Mouse (Mus musculus) yolk sac, embryonic 10.5 days (tissue): ENCODE measurements around the gene Dok4.

Source experiments
- DNase-seq: peaks from one replicate; pipeline ENCODE4 v3.0.0-alpha.2; 2017; ENCODE audit warnings: low spot score

Gene Dok4

GRCm38 (mm10) chr8:94876197-94876730 is at the start of gene Dok4:
TSS of gene Dok4 (minus strand) at chr8:94876330.
- DNase-seq = peak; percentile 93

DNA sequence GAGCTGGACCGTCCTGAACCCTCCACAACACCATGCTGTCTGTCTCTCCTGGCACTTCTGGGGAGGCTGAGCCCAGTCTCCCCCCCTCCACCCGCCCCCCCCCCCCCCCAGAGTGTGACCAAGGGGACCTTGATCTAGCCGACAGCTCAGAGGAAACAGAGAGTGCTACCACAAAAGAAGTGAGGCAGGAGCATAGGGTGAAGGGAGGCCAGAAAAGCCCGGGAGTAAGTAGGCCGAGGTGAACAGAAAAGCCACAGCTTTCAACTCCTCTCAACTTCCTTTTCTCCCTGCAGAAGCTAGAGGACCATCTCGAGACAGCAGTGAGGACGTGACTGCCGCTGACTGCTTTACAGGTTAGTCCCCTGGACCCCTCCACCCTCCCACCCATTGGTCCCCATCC is 47.3 kb upstream of the Dok4 start, which contains the start of gene Adgrg5:
Adgrg5 (plus strand) TSS at position 290 of the 400 bp plus-strand sequence.
- no peak for DNase-seq

DNA sequence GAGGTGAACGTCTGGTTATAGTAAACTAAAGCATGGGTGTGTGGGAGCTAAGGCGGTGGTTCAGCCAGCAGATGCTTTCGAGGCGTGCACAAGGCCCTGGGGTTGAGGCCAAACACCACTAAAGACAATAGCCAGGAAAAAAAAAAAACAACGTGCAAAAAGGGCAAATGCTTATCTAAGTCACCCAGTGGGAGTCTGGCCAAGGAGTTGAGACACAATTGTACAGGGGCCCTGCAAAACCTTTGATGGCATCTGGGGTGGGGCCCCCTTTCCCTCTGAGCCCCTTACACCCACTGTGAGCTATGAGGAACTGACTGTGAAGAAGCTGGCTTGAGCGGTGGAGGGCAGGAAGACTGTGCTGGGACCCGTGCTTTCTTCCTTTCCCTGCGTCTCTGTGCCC is 46.5 kb upstream of the Dok4 start:
- DNase-seq = peak; percentile 36

DNA sequence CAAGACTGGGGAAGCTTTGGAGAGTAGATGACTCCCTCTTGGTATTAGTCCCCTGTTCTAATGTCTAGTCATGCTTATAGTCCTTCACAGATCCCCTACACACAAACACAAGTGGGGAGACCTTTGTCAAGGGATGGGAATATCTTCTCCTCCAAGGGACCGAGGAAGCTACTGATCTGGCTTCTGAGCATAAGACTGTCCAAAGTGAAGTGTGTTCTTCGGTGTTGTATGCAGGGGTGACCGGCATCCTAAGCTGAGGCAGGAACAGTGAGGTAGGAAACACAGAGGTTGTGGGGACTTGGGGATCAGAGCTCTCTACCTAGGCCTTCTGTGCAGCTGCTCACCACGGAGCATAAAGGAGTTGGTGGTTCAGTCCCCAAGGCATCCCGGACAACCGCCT is 46.0 kb upstream of the Dok4 start:
- no peak for DNase-seq

DNA sequence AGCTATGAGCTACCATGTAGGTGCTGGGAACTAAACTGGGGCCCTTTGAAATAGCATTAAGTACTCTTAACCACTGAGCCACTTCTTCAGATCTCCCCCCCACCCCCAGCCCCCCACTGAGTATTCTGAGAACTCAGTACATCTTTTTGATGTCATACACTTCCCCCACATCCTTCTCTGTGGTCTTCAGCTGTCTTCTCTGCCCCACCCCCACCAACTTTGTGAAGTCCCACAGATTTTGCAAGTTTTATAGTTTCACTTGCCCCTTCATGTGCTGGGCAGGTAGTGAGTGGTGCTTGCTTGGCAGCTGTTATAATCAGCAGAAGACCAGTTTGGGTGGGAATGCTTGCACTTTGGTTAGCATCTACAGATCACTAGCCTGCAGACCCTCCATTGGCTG is 43.1 kb upstream of the Dok4 start:
- DNase-seq = no peak

DNA sequence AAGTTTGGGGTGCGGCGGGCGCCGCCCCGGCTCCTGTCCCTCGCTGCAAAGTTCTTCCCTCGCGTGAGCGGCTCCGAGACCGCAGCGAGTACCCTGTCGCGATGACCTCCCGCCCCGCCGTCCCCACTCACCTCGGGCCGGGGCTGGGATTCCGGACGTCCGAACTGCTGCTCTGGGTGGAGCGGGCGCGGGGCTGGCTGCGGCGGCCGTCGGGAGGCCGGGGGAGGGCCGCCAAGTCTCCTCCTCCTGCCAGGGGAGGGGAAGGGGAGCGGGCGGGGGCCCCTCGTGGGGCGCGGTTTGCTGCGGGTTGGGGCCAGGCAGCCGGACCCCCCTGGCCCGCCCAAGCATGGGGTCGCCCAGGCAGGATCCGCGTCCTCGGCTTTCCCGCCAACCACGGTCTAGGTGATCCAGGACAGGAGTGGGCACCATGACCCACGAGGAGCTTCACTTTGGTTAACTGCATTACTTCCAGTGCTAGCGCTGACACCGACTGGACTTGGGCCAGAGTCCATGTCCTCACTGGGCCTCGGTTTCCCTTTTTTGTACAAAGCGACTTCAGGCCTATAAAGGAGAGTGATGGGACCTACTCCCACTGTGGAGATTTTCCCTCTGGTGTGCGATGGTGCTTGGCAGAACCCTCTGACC is 41.8 kb upstream of the Dok4 start, which contains the start of gene Ccdc102a:
Ccdc102a (minus strand) TSS at position 248 of the 645 bp plus-strand sequence.
- DNase-seq = peak; percentile 78

- peak; percentile 95 for DNase-seq
These were observed 41.2 kb upstream of the Dok4 start for GRCm38 (mm10) chr8:94917352-94917751.

- DNase-seq = no peak
These were observed 40.8 kb upstream of the Dok4 start for GRCm38 (mm10) chr8:94916960-94917324.

DNA sequence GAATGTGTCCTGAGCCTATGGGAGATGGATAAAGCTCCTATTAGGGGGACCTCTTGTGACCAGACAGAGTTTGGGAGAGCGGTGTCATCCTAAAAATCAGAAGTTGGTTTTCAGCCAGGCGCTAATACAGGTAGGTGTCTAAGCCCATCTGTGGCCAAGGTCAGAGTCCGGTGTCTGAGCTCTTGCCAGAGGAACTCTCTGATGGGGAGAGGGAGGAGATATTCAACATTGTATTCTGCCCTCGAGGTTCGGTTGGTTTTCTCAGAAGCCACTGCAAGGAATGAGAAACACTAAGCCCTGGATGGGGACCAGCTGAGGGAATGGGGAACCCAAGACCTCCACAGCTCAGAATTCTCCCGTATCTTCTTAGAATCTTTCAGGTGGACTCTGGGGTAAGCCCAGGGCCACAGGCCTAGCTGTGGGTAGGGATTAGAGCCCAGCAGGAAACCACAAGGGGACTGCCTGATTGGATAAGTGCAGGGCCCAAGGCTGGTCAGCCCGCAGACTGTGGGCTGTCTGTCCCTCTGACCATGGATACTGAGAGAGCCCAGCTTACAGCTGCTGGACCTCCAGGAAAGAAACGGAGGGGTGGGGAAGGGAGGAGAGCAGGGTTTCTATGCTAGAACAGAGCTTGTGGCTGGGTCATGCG is 40.3 kb upstream of the Dok4 start:
- DNase-seq = no peak

GRCm38 (mm10) chr8:94914701-94915101 is 38.6 kb upstream of the Dok4 start:
- peak; percentile 50 for DNase-seq

DNA sequence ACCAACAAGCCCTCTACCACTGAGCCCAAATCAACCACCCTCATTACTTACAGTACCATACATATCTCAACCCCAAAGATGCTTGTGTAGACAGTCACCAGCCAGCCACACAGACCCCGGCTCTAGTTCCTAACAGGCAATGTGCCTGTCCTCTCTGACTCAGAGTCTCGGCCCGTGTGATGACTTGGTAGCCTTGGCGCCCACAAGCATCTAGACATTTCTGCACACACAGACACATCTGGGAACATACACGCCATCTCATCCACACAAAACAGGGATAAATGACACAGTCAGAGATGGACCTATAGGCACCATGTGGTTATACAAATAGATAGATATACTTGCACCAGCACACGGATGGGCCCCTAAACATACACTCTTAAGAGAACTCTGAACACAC is 38.1 kb upstream of the Dok4 start:
- no peak for DNase-seq

GRCm38 (mm10) chr8:94913061-94913660 is 37.0 kb upstream of the Dok4 start:
- DNase-seq = peak; percentile 51

DNA sequence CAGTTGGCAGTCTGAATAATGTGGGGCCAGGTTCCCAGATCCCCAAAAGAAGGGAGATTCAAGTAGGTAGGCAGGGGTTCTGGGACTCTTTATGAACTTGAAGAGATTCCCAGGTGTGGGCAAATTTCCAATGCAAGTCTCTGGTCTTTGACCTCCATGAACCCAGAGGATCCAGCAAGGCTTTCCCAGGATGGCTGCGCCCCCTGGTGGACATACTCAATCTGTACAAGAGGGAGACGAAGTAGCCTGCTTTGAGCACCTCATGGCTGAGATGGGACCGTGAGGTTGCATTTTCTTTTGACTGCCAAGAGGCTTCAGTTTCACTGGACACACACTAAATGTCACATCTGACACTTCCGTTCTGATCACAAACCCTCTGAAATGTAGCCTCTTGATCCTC is 32.7 kb upstream of the Dok4 start:
- DNase-seq = peak; percentile 80

DNA sequence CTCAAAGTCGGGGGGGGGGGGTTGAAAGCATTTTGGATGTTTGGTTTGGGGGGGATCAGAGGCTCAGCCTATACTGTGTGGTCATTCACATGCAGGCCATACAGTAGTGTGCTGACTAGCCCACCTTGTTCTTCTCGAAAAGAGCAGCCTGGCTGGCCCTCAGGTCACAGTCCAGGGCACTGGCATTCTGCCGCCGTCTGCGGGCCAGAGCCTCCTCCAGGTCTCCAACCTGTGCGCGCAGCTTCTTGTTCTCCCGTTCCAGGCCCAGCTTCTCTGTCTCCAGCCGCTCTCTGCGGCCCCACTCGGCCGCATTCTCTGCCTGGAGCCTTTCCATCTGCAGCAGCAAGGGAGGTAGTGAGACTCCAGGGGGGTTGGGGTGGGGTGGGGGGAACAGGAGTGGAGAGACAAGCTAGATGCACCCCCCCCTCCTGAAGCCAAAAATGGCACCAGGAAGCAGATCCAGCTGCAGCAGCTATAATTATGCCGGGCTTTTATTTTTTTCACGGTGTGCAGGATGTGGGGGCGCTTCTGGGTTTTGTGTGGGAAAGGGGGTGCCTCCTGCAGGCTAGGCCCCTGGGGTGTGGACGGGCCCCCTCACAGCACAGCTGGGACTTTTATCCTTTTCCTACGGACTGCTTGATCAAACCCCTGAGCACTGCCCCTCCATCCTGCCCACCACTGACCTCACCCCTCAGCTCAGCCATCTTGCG is 31.6 kb upstream of the Dok4 start:
- no peak for DNase-seq

DNA sequence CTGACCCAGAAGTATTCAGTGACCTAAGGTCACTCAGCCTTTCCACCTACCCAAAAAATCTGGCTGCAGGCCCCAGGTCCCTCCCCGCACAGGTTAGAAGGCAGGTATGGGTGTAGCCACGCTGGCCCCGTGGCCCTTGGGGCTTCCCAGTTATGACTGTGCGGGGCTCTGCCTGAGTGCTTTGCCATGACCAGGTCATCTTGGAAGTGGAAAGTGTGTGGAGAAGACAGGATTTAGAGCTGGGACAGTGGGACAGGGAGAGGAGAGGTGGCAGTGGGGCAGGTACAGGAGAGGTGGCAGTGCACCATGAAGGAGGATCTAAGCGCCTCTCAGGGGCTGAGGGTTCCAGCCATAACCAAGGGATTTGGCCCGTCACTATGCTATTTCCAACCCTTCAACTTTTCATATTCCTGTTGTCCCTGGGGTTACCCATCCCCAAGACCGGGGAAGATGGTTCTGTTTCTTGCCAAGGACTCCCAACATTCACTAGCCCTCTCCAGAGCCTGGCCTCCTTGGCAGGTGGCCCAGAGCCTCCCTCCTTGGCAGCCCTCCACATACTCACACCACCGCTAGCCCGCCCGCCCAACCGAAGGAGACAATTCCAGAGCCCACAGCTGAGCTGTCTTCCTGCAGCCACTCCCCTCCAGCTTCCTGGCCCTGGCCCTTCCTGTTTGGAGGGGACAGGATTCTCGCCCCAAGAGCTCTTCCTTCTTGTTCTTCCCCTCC is 28.5 kb upstream of the Dok4 start:
- no peak for DNase-seq

GRCm38 (mm10) chr8:94903709-94904108 is 27.6 kb upstream of the Dok4 start:
- DNase-seq = peak; percentile 60

DNA sequence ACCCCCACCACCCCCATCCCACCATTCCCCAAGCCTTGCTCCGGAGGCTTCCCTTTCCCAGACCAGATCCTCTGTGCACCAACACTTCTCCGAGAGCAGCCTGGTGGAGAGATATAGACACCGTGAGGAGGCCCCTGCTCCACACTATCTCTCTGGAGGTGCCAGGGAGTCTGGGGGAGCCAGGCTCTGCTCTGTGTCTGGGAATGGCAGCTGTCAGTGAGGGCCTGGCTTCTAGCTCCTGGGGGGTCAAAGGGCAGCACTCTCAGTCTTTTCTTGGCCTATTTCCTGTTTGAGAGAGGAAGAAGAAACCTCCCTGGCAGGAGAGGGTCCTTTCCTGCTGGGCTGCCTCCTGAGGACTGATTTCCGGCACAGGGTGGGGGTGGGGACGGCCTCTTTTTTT is 24.9 kb upstream of the Dok4 start:
- DNase-seq = peak; percentile 87

DNA sequence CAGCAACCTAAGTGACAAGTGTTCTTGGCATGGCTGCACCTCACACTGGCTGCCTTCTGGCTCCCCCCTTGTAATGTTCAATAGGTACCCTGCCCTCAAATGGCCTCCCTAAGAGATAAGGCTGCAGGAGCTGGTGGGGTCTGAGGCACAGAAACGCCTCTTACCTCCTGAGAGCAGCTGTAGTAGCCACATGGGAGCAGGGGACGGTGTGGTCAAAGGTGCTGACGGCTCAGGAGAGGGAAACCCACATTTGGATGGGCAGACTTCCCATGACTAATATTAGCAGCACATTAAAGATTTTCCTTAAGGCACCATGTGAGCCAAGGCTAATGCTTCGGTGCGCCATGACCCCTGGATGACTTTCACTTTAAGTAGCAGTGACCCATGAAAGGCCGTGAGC is 24.5 kb upstream of the Dok4 start:
- DNase-seq = no peak

GRCm38 (mm10) chr8:94899262-94899661 is 23.1 kb upstream of the Dok4 start:
- peak; percentile 90 for DNase-seq

GRCm38 (mm10) chr8:94892917-94893316 is 16.8 kb upstream of the Dok4 start:
- no peak for DNase-seq

DNA sequence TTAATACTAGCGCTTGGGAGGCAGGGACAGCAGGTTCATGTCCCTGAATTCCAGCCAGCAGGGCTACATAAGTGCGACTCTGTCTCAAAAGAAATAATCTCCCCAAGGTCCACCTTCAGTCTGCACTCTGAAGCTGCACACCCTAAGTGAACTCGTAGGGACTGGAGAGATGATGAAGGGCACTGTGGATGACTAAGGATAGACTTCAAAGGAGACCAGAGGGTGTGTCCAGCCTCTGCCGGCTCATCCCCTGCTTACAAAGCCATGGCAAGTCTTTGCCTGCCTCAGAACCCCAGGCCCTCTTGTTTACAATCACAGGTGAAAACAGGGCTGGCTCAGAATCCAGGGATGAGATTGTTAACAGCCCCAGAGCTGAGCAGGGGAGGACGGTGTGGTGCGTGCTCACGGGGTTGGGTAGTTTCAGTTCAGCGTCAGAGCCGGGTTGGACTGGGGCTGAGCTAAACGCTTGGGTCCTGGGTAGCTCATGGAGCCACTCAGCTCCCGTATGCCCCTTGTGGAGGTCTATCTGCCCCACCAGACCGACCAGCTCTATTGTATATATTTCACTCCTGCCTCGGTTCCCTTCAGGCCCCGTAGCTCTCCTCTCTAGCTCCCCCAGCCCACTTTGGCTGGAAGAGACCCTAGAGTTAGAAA is 12.4 kb upstream of the Dok4 start:
- no peak for DNase-seq
